Mouse (Mus musculus) brain, embryonic 14.5 days (tissue): Measurements from ENCODE around the gene Hist1h3c.
A peak's percentile ranks its signal among the peaks of the same experiment; 100 is the strongest.
"Not testable (repeated sequence)": the region's sequence is repeated elsewhere in the genome, so short reads cannot be mapped to it uniquely, and the experiment has no call there.

Experiments used
- CTCF ChIP-seq: fragments of 200-500 bp; IDR thresholded peaks from 2 replicates; pipeline ENCODE4 v1.5.1; 2012; ENCODE audit warnings: inconsistent platforms, mild to moderate bottlenecking, moderate library complexity, borderline replicate concordance; ENCODE audit not compliant: insufficient read depth, insufficient read length; ENCODE audit errors: extremely low read depth
- POLR2A ChIP-seq: fragments of 200-500 bp; IDR thresholded peaks from 2 replicates; pipeline ENCODE4 v1.6.1; 2012; ENCODE audit warnings: mild to moderate bottlenecking, inconsistent platforms, borderline replicate concordance; ENCODE audit not compliant: poor library complexity, insufficient read depth, insufficient read length, severe bottlenecking; ENCODE audit errors: extremely low read depth

GRCm38 (mm10) chr13:23752067-23752741, 6.8 kb upstream of the Hist1h3c start, which contains the start of gene Hist1h3b:
- TF ChIP-seq CTCF = not testable (repeated sequence)
- 0 out of 2 replicates have a peak, but pooled peaks have one; percentile 17 for TF ChIP-seq POLR2A
